Mouse (Mus musculus) ES-Bruce4 (cell line): ENCODE results near the gene Uqcr11.

ENCODE experiments used
- CTCF ChIP-seq: IDR thresholded peaks from one replicate; pipeline ENCODE4 v1.8.1; 2011; ENCODE audit warnings: low read depth, low read length
- EP300 ChIP-seq: IDR thresholded peaks from 2 replicates; pipeline ENCODE4 v1.6.1; 2011; ENCODE audit warnings: low read depth, low read length; ENCODE audit not compliant: insufficient read depth
- POLR2A ChIP-seq: IDR thresholded peaks from one replicate; pipeline ENCODE4 v1.8.1; 2011; ENCODE audit warnings: low read length; ENCODE audit not compliant: insufficient read depth

GRCm38 (mm10) chr10:80385310-80385709, 21.3 kb downstream of the Uqcr11 start:
- no peak for TF ChIP-seq EP300
- no peak for TF ChIP-seq POLR2A
- TF ChIP-seq CTCF: no peak
